Mouse (Mus musculus): ENCODE data around the gene Hpse.
A peak's percentile ranks its signal among the peaks of the same experiment; 100 is the strongest.

Hpse gene

GRCm38 (mm10) chr5:100719235-100720088, at the start of gene Hpse:
Hpse (minus strand) TSS chr5:100719716.
- peak; percentile 31 for DNase-seq (ENCODE audit: low read depth, low spot score)

GRCm38 (mm10) chr5:100766026-100766425, 46.5 kb upstream of the Hpse start:
- DNase-seq (ENCODE audit: low read depth, low spot score): no peak

GRCm38 (mm10) chr5:100761736-100762135, 42.2 kb upstream of the Hpse start:
- DNase-seq (ENCODE audit: low read depth, low spot score): no peak

- no peak for DNase-seq (ENCODE audit: low read depth, low spot score)
Observed at GRCm38 (mm10) chr5:100760049-100760663, 40.6 kb upstream of the Hpse start.

- no peak for DNase-seq (ENCODE audit: low read depth, low spot score)
Observed at GRCm38 (mm10) chr5:100758121-100758520, 38.6 kb upstream of the Hpse start.

GRCm38 (mm10) chr5:100753407-100753806, 33.9 kb upstream of the Hpse start:
- DNase-seq (ENCODE audit: low read depth, low spot score): no peak

- DNase-seq (ENCODE audit: low read depth, low spot score): peak; percentile 12
Observed at GRCm38 (mm10) chr5:100751655-100752054, 32.1 kb upstream of the Hpse start.

- no peak for DNase-seq (ENCODE audit: low read depth, low spot score)
Observed at GRCm38 (mm10) chr5:100750617-100751255, 31.2 kb upstream of the Hpse start.

- DNase-seq (ENCODE audit: low read depth, low spot score): no peak
Observed at GRCm38 (mm10) chr5:100738802-100739201, 19.3 kb upstream of the Hpse start.

- DNase-seq (ENCODE audit: low read depth, low spot score): no peak
Observed at GRCm38 (mm10) chr5:100736919-100737318, 17.4 kb upstream of the Hpse start.

GRCm38 (mm10) chr5:100734535-100734934, 15.0 kb upstream of the Hpse start:
- no peak for DNase-seq (ENCODE audit: low read depth, low spot score)

GRCm38 (mm10) chr5:100728757-100729156, 9.2 kb upstream of the Hpse start:
- DNase-seq (ENCODE audit: low read depth, low spot score): no peak

GRCm38 (mm10) chr5:100726001-100726400, 6.5 kb upstream of the Hpse start:
- no peak for DNase-seq (ENCODE audit: low read depth, low spot score)

- no peak for DNase-seq (ENCODE audit: low read depth, low spot score)
Observed at GRCm38 (mm10) chr5:100716762-100717161, 2.8 kb downstream of the Hpse start.

- DNase-seq (ENCODE audit: low read depth, low spot score): no peak
Observed at GRCm38 (mm10) chr5:100711219-100711618, 8.3 kb downstream of the Hpse start.

- DNase-seq (ENCODE audit: low read depth, low spot score): peak; percentile 5
Observed at GRCm38 (mm10) chr5:100710012-100710411, 9.5 kb downstream of the Hpse start.

GRCm38 (mm10) chr5:100709035-100709434, 10.5 kb downstream of the Hpse start:
- no peak for DNase-seq (ENCODE audit: low read depth, low spot score)

GRCm38 (mm10) chr5:100706675-100707074, 12.8 kb downstream of the Hpse start:
- no peak for DNase-seq (ENCODE audit: low read depth, low spot score)

GRCm38 (mm10) chr5:100704272-100704671, 15.2 kb downstream of the Hpse start:
- DNase-seq (ENCODE audit: low read depth, low spot score): no peak

- DNase-seq (ENCODE audit: low read depth, low spot score): no peak
Observed at GRCm38 (mm10) chr5:100702325-100702724, 17.2 kb downstream of the Hpse start.

GRCm38 (mm10) chr5:100700861-100701620, 18.5 kb downstream of the Hpse start:
- DNase-seq (ENCODE audit: low read depth, low spot score): no peak

GRCm38 (mm10) chr5:100697886-100698285, 21.6 kb downstream of the Hpse start:
- no peak for DNase-seq (ENCODE audit: low read depth, low spot score)
